Mouse (Mus musculus): ENCODE data around the gene Tmed5.

GRCm38 (mm10) chr5:108060413-108060812, 72.0 kb downstream of the Tmed5 start:
- TF ChIP-seq EP300 (IDR thresholded peaks at IDR 0.05; ENCODE audit: low read depth) = no peak
- no peak for TF ChIP-seq CTCF (IDR thresholded peaks at IDR 0.05; ENCODE audit: low read depth)
